In the genomic region with DNA sequence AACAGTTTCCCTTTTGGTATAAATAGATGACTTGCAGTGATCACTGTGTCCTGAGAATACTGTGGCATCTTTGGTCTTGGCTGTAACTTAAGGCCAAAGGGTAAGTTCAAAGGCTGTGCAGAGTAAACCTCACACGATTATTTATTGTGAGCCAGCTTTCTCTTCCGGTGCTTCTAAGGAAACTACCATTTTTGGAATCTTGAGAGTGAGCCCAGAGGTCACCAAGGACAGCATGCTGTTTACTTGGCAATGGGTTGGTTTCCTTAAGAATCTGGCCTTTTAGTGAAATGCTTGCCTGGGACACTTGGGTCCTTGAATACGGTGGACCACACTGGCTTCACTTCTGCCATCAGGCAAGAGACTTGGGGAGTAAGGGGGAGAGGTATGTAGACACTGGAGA, we compare ENCODE assay signal across 19 mouse cellular contexts. TPM values are rescaled to one million over a fixed set of nuclear protein-coding genes. Genes with fewer than 3 reads are reported as not detected.
DNase-seq lines count a peak whose midpoint lies in the region; ATAC-seq and TF ChIP-seq lines count a peak whose summit lies in the region.
"Had no signal": no experiment of that assay in that cellular context is flagged by ENCODE, and none has a peak within 500 bp of the region (broad histone marks: within the 10 kb centered on the region; RNA-seq: fewer than 3 reads in every experiment).

No protein-coding gene starts in this region.

- H3K27ac ChIP-seq in heart, embryonic 10.5 days: no peak overlapping the region
- peak overlapping the region; percentile 51; the same call in 1 of the 2 replicates for H3K27ac ChIP-seq in left cerebral cortex, adult 2 months
- H3K27ac ChIP-seq: limb, embryonic 15.5 days; neural tube, embryonic 12.5 days; stomach, postnatal 0 days had no signal

- DNase-seq in heart, adult 9 months (ENCODE audit: low spot score in 2 of 2): peak; percentile 22 to 27
- DNase-seq in heart, embryonic 10.5 days (ENCODE audit: low spot score): no peak
- no peak for DNase-seq in left cerebral cortex, adult 2 months (ENCODE audit: extremely low spot score in 1 of 2, low spot score in 2 of 2)
- no peak for DNase-seq in left cerebral cortex, adult 18-20 months (ENCODE audit: low spot score in 2 of 2)
- DNase-seq in kidney, postnatal 36 days: peak; percentile 20 to 25
- DNase-seq in lung, postnatal 36 days: peak; percentile 44
- DNase-seq: cerebellum, adult 11 months; cerebellum, postnatal 36 days; right cerebral cortex, postnatal 14 days; thymus, postnatal 14 days had no signal

- no peak for ATAC-seq in cerebellum, adult (ENCODE audit: insufficient number of reproducible peaks, low FRiP score, low TSS enrichment)
- ATAC-seq: forebrain, embryonic 14.5 days; hindbrain, embryonic 16.5 days; intestine, postnatal 0 days had no signal

- 72% methylated on average over 3 of the region's 3 CpGs for WGBS in heart, embryonic 10.5 days

- no peak for TF ChIP-seq CTCF in left cerebral cortex, adult 2 months (IDR thresholded peaks at IDR 0.05)

- H3K4me1 ChIP-seq in heart, embryonic 10.5 days: no peaks in the 10 kb centered on the region
- H3K4me1 ChIP-seq: limb, embryonic 15.5 days; neural tube, embryonic 12.5 days had no signal

- no peaks in the 10 kb centered on the region for H3K9me3 ChIP-seq in heart, embryonic 10.5 days
- H3K9me3 ChIP-seq: G1E; limb, embryonic 15.5 days; neural tube, embryonic 12.5 days had no signal

- no peak overlapping the region for H3K4me3 ChIP-seq in heart, embryonic 10.5 days
- H3K4me3 ChIP-seq in left cerebral cortex, adult 2 months: no peak overlapping the region
- H3K4me3 ChIP-seq: erythroblast, embryonic 14.5 days; limb, embryonic 15.5 days; neural tube, embryonic 12.5 days had no signal

- no peaks in the 10 kb centered on the region for H3K36me3 ChIP-seq in heart, embryonic 10.5 days
- H3K36me3 ChIP-seq: G1E; limb, embryonic 15.5 days; neural tube, embryonic 12.5 days had no signal

- intact Hi-C loops in left cerebral cortex, adult 2 months (cut with DNase I): no loop called here

- no peaks in the 10 kb centered on the region for H3K27me3 ChIP-seq in heart, embryonic 10.5 days (ENCODE audit: insufficient read depth, poor library complexity, severe bottlenecking)
- H3K27me3 ChIP-seq: limb, embryonic 15.5 days; neural tube, embryonic 12.5 days had no signal

RNA-seq across cellular contexts. Expression of gene Ttll7, which starts 9.4 kb away (rescaled TPM):
- 2.0 TPM in 2 replicates for polyA plus RNA-seq in heart, embryonic 10.5 days (2016; fragmentation: Nextera tagmentation; extraction: Ambion mirVana)
- total RNA-seq in left cerebral cortex, adult 2 months (2021): 100 to 1,000 TPM; 178 to 182 TPM
- 100 to 1,000 TPM; 170 to 178 TPM for total RNA-seq in left cerebral cortex, adult 18-20 months (2021)
- polyA plus RNA-seq: erythroblast, embryonic 14.5 days; G1E had no signal

RNA-seq across cellular contexts. Expression of gene Prkacb, which starts 30.0 kb away (rescaled TPM):
- 50.0 and 52.9 TPM in 2 replicates for polyA plus RNA-seq in heart, embryonic 10.5 days (2016; fragmentation: Nextera tagmentation; extraction: Ambion mirVana)
- 100 to 1,000 TPM; 425 to 476 TPM for total RNA-seq in left cerebral cortex, adult 2 months (2021)
- 100 to 1,000 TPM; 453 to 516 TPM for total RNA-seq in left cerebral cortex, adult 18-20 months (2021)

Comparison
In these comparisons a context has a peak if more than half of its experiments do, and no peak if none do; other contexts are left out.
1. DNase-seq: peak in heart, adult 9 months (2 of 2), kidney, postnatal 36 days (2 of 2) and lung, postnatal 36 days (single experiment); none in heart, embryonic 10.5 days (single experiment), left cerebral cortex, adult 2 months (0 of 2) and left cerebral cortex, adult 18-20 months (0 of 2).